Mouse (Mus musculus): Measurements from ENCODE around the gene Fhod1. TPM values are rescaled to one million over a fixed set of nuclear protein-coding genes. Genes with fewer than 3 reads are reported as not detected.
A peak's percentile ranks its signal among the peaks of the same experiment; 100 is the strongest.

Fhod1 gene
- total and polyA plus RNA-seq, 3 experiments = 2.5 to 10.9 TPM; not detected in 1

GRCm38 (mm10) chr8:105285514-105285913 is 62.2 kb downstream of the Fhod1 start:
- TF ChIP-seq NELFE (IDR thresholded peaks at IDR 0.05; ENCODE audit: low read depth, low read length) (no peak), CHD1 (IDR thresholded peaks at IDR 0.05; ENCODE audit: low read depth, low read length) (no peak), MXI1 (IDR thresholded peaks at IDR 0.05; ENCODE audit: low read depth, low read length) (no peak), TAL1 (IDR thresholded peaks at IDR 0.05; ENCODE audit: low read length) (no peak)
- no peak for DNase-seq (ENCODE audit: low read depth, low spot score)
- Histone ChIP-seq H3K4me1 (ENCODE audit: control insufficient read depth in 1 of 2, insufficient read depth in 2 of 2, low read length in 2 of 2) (peaks cover 8 to 32% of the 10 kb centered on the region in 2 experiments), H3K79me2 (ENCODE audit: control insufficient read depth, insufficient read depth, low read length, poor library complexity) (peaks cover 3% of the 10 kb centered on the region), H3K9ac (ENCODE audit: control insufficient read depth, low read depth, low read length, poor library complexity, severe bottlenecking) (no peak overlapping the region), H3K27me3 (ENCODE audit: control insufficient read depth in 1 of 2, insufficient read depth in 2 of 2, low read length in 2 of 2) (no peaks in the 10 kb centered on the region), H3K9me3 (replicated peaks; ENCODE audit: insufficient read depth, low read length) (no peaks in the 10 kb centered on the region), H3K27ac (ENCODE audit: control insufficient read depth, low read depth, low read length) (no peak overlapping the region), H3K36me3 (ENCODE audit: control insufficient read depth in 1 of 2, insufficient read depth in 2 of 2, low read length in 2 of 2) (peaks cover 0 to 20% of the 10 kb centered on the region in 2 experiments; a peak in 2 of 4 replicates), H3K4me3 (ENCODE audit: control insufficient read depth in 1 of 2, insufficient read depth in 1 of 2, low read depth in 2 of 2, low read length in 2 of 2) (no peak overlapping the region)

GRCm38 (mm10) chr8:105283074-105283473 is 64.7 kb downstream of the Fhod1 start:
- H3K79me2 ChIP-seq (ENCODE audit: control insufficient read depth, insufficient read depth, low read length, poor library complexity) = peaks cover 3% of the 10 kb centered on the region
- no peak overlapping the region for H3K4me3 ChIP-seq (ENCODE audit: control insufficient read depth in 1 of 2, insufficient read depth in 1 of 2, low read depth in 2 of 2, low read length in 2 of 2)
- no peaks in the 10 kb centered on the region for H3K27me3 ChIP-seq (ENCODE audit: control insufficient read depth in 1 of 2, insufficient read depth in 2 of 2, low read length in 2 of 2)
- no peak overlapping the region for H3K9ac ChIP-seq (ENCODE audit: control insufficient read depth, low read depth, low read length, poor library complexity, severe bottlenecking)
- no peaks in the 10 kb centered on the region for H3K9me3 ChIP-seq (replicated peaks; ENCODE audit: insufficient read depth, low read length)
- DNase-seq (ENCODE audit: low read depth, low spot score) = peak; percentile 41
- H3K27ac ChIP-seq (ENCODE audit: control insufficient read depth, low read depth, low read length) = peak overlapping the region; percentile 68
- TF ChIP-seq MAFK (IDR thresholded peaks at IDR 0.05; ENCODE audit: borderline replicate concordance, low read depth, low read length) (no peak), RAD21 (IDR thresholded peaks at IDR 0.05; ENCODE audit: low read depth, low read length) (peak; percentile 48), CTCF (IDR thresholded peaks at IDR 0.05 in 2 of 3, conservative IDR thresholded peaks at IDR 0.05 in 1 of 3; ENCODE audit: control insufficient read depth in 1 of 3, insufficient read depth in 1 of 3, low read depth in 2 of 3, low read length in 3 of 3, poor library complexity in 1 of 3, severe bottlenecking in 1 of 3) (peak; percentile 24 to 69 (median 63); a peak in 5 of 6 replicates), CHD2 (IDR thresholded peaks at IDR 0.05; ENCODE audit: low read length) (no peak), SMC3 (IDR thresholded peaks at IDR 0.05; ENCODE audit: low read depth, low read length) (peak; percentile 63), BHLHE40 (IDR thresholded peaks at IDR 0.05; ENCODE audit: borderline replicate concordance, low read depth, low read length) (no peak)
- peaks cover 12 to 40% of the 10 kb centered on the region in 2 experiments for H3K4me1 ChIP-seq (ENCODE audit: control insufficient read depth in 1 of 2, insufficient read depth in 2 of 2, low read length in 2 of 2)
- H3K36me3 ChIP-seq (ENCODE audit: control insufficient read depth in 1 of 2, insufficient read depth in 2 of 2, low read length in 2 of 2) = peaks cover 0 to 26% of the 10 kb centered on the region in 2 experiments; a peak in 2 of 4 replicates

GRCm38 (mm10) chr8:105282239-105282638 is 65.5 kb downstream of the Fhod1 start:
- H3K4me1 ChIP-seq (ENCODE audit: control insufficient read depth in 1 of 2, insufficient read depth in 2 of 2, low read length in 2 of 2) = peaks cover 12 to 40% of the 10 kb centered on the region in 2 experiments
- TF ChIP-seq EP300 (IDR thresholded peaks at IDR 0.05; ENCODE audit: low read depth in 1 of 2, low read length in 2 of 2) = peak; percentile 78 to 87
- TF ChIP-seq RCOR1 (IDR thresholded peaks at IDR 0.05; ENCODE audit: low read depth, low read length) = peak; percentile 29; the same call in 1 of the 2 replicates
- TF ChIP-seq RAD21 (IDR thresholded peaks at IDR 0.05; ENCODE audit: low read depth, low read length) = no peak
- TF ChIP-seq POLR2A (IDR thresholded peaks at IDR 0.05; ENCODE audit: control insufficient read depth in 1 of 2, insufficient read depth in 1 of 2, low read depth in 1 of 2, low read length in 2 of 2, poor library complexity in 1 of 2) = no peak
- TF ChIP-seq CHD1 (IDR thresholded peaks at IDR 0.05; ENCODE audit: low read depth, low read length) = no peak
- TF ChIP-seq BHLHE40 (IDR thresholded peaks at IDR 0.05; ENCODE audit: borderline replicate concordance, low read depth, low read length) = no peak
- no peak for TF ChIP-seq MXI1 (IDR thresholded peaks at IDR 0.05; ENCODE audit: low read depth, low read length)
- no peak for TF ChIP-seq E2F4 (IDR thresholded peaks at IDR 0.05; ENCODE audit: borderline replicate concordance, low read depth, low read length)
- no peak for TF ChIP-seq JUND (IDR thresholded peaks at IDR 0.05; ENCODE audit: low read depth, low read length)
- no peak for TF ChIP-seq UBTF (IDR thresholded peaks at IDR 0.05; ENCODE audit: borderline replicate concordance, insufficient read depth, low read depth, low read length)
- no peak for TF ChIP-seq MEF2A (IDR thresholded peaks at IDR 0.05; ENCODE audit: extremely low read depth, insufficient replicate concordance, low read depth, low read length, poor library complexity, severe bottlenecking)
- no peak for TF ChIP-seq TBP (IDR thresholded peaks at IDR 0.05; ENCODE audit: low read depth, low read length)
- peak; percentile 70 for TF ChIP-seq ETS1 (IDR thresholded peaks at IDR 0.05; ENCODE audit: low read depth, low read length)
- TF ChIP-seq TCF12 (IDR thresholded peaks at IDR 0.05; ENCODE audit: low read depth, low read length) = peak; percentile 75
- TF ChIP-seq USF2 (IDR thresholded peaks at IDR 0.05; ENCODE audit: borderline replicate concordance in 1 of 2, insufficient read depth in 1 of 2, low read depth in 1 of 2, low read length in 2 of 2) = no peak
- TF ChIP-seq MAX (IDR thresholded peaks at IDR 0.05; ENCODE audit: low read length) = no peak
- TF ChIP-seq CTCF (IDR thresholded peaks at IDR 0.05 in 2 of 3, conservative IDR thresholded peaks at IDR 0.05 in 1 of 3; ENCODE audit: control insufficient read depth in 1 of 3, insufficient read depth in 1 of 3, low read depth in 2 of 3, low read length in 3 of 3, poor library complexity in 1 of 3, severe bottlenecking in 1 of 3) = no peak
- TF ChIP-seq ZMIZ1 (IDR thresholded peaks at IDR 0.05; ENCODE audit: low read depth, low read length) = no peak
- no peak for TF ChIP-seq ELF1 (IDR thresholded peaks at IDR 0.05; ENCODE audit: low read depth, low read length)

More at GRCm38 (mm10) chr8:105282239-105282638, 65.5 kb downstream of the Fhod1 start:
- Histone ChIP-seq H3K36me3 (ENCODE audit: control insufficient read depth in 1 of 2, insufficient read depth in 2 of 2, low read length in 2 of 2) (peaks cover 0 to 27% of the 10 kb centered on the region in 2 experiments; a peak in 2 of 4 replicates), H3K4me3 (ENCODE audit: control insufficient read depth in 1 of 2, insufficient read depth in 1 of 2, low read depth in 2 of 2, low read length in 2 of 2) (no peak overlapping the region), H3K27me3 (ENCODE audit: control insufficient read depth in 1 of 2, insufficient read depth in 2 of 2, low read length in 2 of 2) (no peaks in the 10 kb centered on the region), H3K9ac (ENCODE audit: control insufficient read depth, low read depth, low read length, poor library complexity, severe bottlenecking) (no peak overlapping the region), H3K79me2 (ENCODE audit: control insufficient read depth, insufficient read depth, low read length, poor library complexity) (peaks cover 3% of the 10 kb centered on the region), H3K27ac (ENCODE audit: control insufficient read depth, low read depth, low read length) (peak overlapping the region; percentile 68), H3K9me3 (replicated peaks; ENCODE audit: insufficient read depth, low read length) (no peaks in the 10 kb centered on the region)
- DNase-seq (ENCODE audit: low read depth, low spot score) = peak; percentile 51
